Mouse (Mus musculus) gastrocnemius, adult 8-10 months (tissue): ENCODE measurements at regions not wholly inside any gene's neighbourhood (a gene's known extent, or its start where the extent isn't known, plus 50 kb on each side); places are given as distances from the start of the nearest gene placed in this dataset.

Experiments
- DNase-seq, 2 experiments: peaks; one replicate each; pipeline ENCODE4 v3.0.0; 2022; ENCODE audit warnings: low spot score in 2 of 2

DNA sequence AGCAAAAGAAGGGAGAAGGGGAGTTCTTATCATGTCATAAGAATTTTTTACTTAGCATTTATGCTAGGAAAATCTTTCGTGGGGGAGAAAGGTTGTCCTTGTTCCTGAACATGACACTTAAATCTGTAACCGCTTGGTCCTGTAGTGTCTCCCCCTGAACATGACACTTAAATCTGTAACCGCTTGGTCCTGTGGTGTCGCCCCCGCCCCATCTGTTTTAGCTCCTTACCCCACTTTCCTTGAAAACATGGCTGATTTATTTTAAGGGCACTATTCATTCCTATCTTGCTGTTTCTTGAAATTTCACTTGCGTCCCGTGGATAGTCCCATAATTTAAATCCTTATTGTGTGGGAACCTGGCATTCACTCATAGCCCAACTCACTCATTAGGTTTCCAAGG, 82.2 kb downstream of the Rap2a start:
- DNase-seq: no peak

- DNase-seq: no peak
Observed at GRCm38 (mm10) chr14:120560987-120561386, 82.7 kb downstream of the Rap2a start.

- DNase-seq: no peak
Observed at GRCm38 (mm10) chr14:120566945-120567344, 88.7 kb downstream of the Rap2a start.

- no peak for DNase-seq
Observed at GRCm38 (mm10) chr14:120568054-120568453, 89.8 kb downstream of the Rap2a start.

GRCm38 (mm10) chr14:120572238-120572637, 94.0 kb downstream of the Rap2a start:
- DNase-seq: no peak

- no peak for DNase-seq
Observed at GRCm38 (mm10) chr14:120575202-120575601, 97.0 kb downstream of the Rap2a start.

DNA sequence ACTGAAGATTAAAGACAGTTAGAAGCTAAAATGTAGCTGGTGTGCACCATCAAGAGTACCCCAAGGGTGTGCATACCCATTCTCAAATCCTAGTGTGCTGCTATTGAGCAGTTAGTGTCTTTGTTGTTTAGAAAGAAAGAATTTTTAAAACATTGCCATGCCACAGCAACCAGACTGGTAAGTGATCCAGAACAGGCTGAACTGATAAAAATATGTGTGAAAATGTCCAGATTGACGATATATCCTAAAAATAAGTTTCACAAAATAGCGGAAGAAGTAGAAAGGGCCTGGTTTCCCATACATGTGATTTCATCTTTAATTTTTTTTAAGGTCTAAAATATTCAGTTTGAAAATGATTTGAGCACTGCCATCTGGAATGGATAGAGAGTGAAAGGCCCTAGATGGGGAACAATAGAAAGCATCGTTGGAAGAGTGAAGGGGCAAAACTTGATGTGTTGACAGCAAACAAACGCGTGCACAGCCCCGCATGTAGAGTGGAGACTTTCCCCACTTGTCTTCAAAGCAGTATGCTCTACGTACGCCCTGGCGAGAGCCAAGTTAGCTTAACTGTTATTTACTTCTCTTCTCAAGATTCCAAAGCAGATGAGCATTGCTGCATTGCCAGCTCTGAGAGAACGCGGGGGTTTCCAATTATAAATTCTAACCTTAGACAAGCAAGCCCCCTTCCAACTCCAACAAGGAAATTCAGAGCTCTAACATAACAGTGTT, 100.3 kb downstream of the Rap2a start:
- DNase-seq: no peak

- DNase-seq: no peak
Observed at GRCm38 (mm10) chr14:120583807-120584206, 105.6 kb downstream of the Rap2a start.

- DNase-seq: no peak
Observed at GRCm38 (mm10) chr14:120592191-120592590, 113.9 kb downstream of the Rap2a start.

DNA sequence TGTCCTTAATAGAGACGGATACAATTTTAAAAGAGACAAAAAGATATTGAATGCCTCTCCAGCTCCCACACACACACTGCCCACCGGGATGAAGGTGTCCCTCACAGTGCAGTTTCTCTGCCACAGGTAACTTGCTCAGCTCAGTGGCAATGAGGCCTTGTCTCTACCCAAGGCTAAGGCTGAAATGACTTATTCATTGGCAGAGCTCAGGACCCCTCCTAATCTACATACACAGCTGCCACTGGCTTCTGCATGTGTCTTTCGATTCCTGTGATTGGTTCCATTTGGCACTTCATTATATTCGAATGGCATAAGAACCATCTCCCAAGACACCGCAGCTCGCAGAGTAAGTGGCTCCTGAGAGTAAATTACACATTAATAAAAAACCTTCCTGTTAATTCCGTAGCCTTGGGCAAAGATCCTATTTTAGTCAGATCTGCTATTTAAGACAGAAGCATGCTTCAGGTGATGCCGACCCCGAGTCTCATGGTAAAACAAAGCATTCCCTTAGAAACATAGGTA, 122.2 kb downstream of the Rap2a start:
- no peak for DNase-seq

GRCm38 (mm10) chr14:120601510-120601909, 123.3 kb downstream of the Rap2a start:
- DNase-seq: no peak

- no peak for DNase-seq
Observed at GRCm38 (mm10) chr14:120603849-120604492, 125.7 kb downstream of the Rap2a start.

GRCm38 (mm10) chr14:120607801-120608200, 129.6 kb downstream of the Rap2a start:
- no peak for DNase-seq

DNA sequence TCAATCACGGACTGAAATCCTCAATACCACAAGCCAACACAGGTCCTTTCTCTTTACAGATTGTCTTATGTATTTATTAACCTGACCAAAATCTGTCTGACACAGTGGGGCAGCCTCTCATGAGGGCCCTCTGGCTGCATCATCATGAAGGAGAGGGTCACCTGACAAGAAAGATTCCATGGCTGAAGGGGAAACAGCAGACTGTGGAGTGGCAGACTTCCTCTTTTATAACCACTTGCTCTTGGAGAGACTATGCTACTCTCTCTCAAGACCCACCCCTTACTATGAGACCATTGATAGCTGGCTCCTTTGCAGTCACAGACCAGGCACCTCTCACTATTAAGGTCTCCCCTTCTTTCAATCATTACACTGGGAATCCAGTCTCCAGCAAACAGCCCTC, 133.1 kb downstream of the Rap2a start:
- no peak for DNase-seq

DNA sequence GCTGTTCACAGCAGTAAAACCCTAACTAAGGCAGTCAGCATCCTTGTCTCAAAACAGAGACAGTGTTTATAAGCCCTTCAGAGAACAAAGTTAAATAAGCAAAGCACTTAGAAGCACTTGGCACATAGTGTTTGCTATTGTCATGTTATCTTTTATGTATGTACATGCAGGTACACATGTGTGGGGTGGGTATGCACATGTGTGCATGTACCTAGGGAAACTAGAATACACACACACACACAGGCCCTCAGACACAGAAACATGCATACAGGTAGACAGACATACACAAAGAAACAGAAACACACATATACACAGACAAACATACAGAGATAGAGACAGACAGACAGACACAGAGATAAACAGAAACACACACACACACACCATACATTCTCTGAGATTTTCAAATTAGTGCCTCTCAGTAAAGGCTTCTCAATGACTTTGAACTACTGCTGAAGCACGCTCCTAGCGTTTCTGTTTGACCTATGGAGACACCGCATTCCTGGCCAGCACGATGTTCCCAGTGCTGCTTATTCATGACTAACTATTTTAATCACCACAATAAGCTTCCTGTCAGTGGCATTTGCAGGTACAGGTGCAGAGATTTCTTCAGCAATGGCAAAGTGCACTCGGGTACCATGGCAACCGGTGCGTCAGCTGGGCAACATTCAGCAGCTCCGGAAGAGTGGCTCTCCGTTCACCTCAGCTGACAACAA, 148.1 kb downstream of the Rap2a start:
- no peak for DNase-seq

GRCm38 (mm10) chr14:120626936-120627277, 148.7 kb downstream of the Rap2a start:
- DNase-seq: no peak

DNA sequence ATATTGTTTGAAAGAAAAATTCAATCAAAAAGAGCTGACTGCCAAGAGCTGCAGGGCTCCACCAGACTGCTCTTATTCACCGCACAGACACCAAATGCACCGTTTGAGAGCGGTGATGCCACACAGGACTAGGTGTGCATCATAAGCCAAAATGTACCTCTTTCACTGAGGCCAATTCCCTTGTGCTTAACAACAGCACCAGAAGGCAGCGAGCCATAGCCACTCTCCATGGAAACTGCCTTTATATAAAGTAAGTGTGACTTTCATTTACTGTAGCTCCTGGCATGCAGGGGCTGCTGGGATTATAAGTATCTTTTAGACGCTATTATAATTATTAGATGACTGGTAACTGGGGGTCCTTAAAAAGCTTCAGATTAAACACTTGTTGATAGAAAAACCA, 154.5 kb downstream of the Rap2a start:
- DNase-seq: no peak

- DNase-seq: no peak
Observed at GRCm38 (mm10) chr14:120636726-120637400, 158.6 kb downstream of the Rap2a start.

GRCm38 (mm10) chr14:120637486-120638125, 159.4 kb downstream of the Rap2a start:
- DNase-seq: no peak

- DNase-seq: no peak
Observed at GRCm38 (mm10) chr14:120642591-120642990, 164.3 kb downstream of the Rap2a start.

GRCm38 (mm10) chr14:120652034-120652433, 173.8 kb downstream of the Rap2a start:
- no peak for DNase-seq
